Mouse (Mus musculus): ENCODE results near the gene Rab15.
"Not testable (repeated sequence)": the region's sequence is repeated elsewhere in the genome, so short reads cannot be mapped to it uniquely, and the experiment has no call there.

Gene Rab15

GRCm38 (mm10) chr12:76819816-76820215 is 2.9 kb downstream of the Rab15 start:
- DNase-seq (ENCODE audit: low read depth in 1 of 2, low spot score in 2 of 2) = no peak

GRCm38 (mm10) chr12:76818908-76819307 is 3.8 kb downstream of the Rab15 start:
- DNase-seq (ENCODE audit: low read depth in 1 of 2, low spot score in 2 of 2) = no peak

DNA sequence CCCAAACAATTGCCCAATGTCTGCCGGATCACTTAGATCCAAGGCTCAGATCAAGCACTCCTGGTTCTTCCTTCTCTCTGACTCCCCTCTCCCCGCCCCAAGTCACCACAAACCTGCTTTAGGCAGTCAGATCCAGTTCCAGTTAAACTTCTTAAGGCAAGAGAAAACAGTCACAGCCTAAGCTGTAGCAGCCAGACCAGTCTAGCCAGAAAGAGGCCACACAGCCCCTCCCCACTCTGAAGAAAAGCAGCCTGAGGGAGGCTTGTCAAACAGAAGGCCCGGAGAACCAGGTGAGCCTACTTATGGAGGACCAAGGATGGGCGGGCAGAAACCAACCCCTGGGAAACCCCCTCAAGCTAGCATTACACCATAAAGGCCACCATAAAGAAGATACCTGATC is 4.6 kb downstream of the Rab15 start:
- DNase-seq (ENCODE audit: low read depth in 1 of 2, low spot score in 2 of 2) = no peak

- DNase-seq (ENCODE audit: low read depth in 1 of 2, low spot score in 2 of 2) = no peak
These were observed 5.5 kb downstream of the Rab15 start for GRCm38 (mm10) chr12:76817176-76817575.

- DNase-seq (ENCODE audit: low read depth in 1 of 2, low spot score in 2 of 2) = no peak
These were observed 6.0 kb downstream of the Rab15 start for GRCm38 (mm10) chr12:76816720-76817119.

DNA sequence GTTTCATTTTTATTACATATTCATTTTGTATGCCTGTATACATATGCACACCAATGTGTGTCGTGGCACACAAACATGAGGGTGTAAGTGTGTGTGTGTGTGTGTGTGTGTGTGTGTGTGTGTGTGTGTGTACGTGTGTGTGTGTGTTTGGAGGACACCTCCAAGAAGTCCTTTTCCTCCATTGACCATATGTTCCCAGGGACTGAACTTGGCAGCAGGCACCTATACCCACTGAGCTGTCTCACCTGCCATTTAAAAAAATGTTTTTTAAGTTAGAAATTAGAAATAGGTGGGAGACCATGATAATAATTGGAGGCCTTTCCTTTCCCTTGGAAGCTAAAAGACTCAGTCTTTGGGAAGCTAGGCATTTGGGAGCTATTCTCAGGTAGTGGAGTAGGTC is 8.6 kb downstream of the Rab15 start:
- no peak for DNase-seq (ENCODE audit: low read depth in 1 of 2, low spot score in 2 of 2)

- DNase-seq (ENCODE audit: low read depth in 1 of 2, low spot score in 2 of 2) = no peak
These were observed 9.2 kb downstream of the Rab15 start for GRCm38 (mm10) chr12:76813543-76813942.

- no peak for DNase-seq (ENCODE audit: low read depth in 1 of 2, low spot score in 2 of 2)
These were observed 11.7 kb downstream of the Rab15 start for GRCm38 (mm10) chr12:76811006-76811405.

- DNase-seq (ENCODE audit: low read depth in 1 of 2, low spot score in 2 of 2) = no peak
These were observed 12.2 kb downstream of the Rab15 start for GRCm38 (mm10) chr12:76810491-76810890.

- no peak for DNase-seq (ENCODE audit: low read depth in 1 of 2, low spot score in 2 of 2)
These were observed 14.9 kb downstream of the Rab15 start for GRCm38 (mm10) chr12:76807796-76808195.

GRCm38 (mm10) chr12:76805056-76805811 is 17.5 kb downstream of the Rab15 start:
- DNase-seq (ENCODE audit: low read depth in 1 of 2, low spot score in 2 of 2) = no peak

DNA sequence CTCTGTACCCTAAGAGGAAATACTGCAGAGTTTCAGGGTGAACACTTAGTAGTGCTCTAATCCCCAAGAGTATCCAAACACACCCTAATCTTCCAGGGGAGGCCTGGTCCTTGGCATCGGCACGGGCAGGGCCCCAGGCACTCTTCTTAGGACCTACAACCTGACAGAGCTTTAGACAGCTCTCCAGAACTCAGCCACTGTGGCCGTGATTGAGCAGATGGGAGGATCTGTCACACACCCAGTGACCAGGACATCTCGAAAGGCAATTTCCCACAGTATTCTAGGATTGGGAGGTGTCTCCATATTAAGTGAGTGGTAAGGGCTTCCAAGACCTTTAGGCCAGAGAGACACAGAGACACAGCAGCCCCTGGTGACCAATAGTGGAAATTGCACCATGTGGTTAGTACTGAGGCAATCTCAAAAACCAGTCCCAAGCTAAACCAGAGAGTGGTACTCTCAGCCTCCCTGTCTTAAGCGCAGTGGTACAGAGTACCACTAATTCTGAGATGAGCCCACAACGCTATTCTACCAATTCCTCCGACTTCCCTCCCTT is 18.9 kb downstream of the Rab15 start:
- DNase-seq (ENCODE audit: low read depth in 1 of 2, low spot score in 2 of 2) = no peak

DNA sequence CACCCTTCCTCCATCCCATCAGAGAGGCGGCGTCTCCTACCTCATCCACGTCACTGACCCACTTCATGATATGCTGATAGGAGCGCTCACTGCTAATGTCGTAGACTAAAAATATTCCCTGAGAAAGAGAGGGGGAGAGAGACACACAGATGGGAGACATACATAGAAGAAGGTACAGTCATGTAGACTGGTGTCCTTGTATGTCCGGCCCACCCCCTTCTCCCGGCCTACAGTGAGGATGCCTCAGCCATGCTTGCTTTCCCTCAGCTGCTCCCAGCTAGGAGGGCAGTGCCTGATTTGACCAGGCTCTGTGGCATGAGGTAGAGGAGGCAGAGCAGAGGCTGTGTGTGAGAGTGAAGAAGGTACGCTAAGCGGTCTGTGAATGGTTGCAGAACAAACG is 19.7 kb downstream of the Rab15 start:
- DNase-seq (ENCODE audit: low read depth in 1 of 2, low spot score in 2 of 2) = no peak

GRCm38 (mm10) chr12:76798008-76798720 is 24.5 kb downstream of the Rab15 start:
- DNase-seq (ENCODE audit: low read depth in 1 of 2, low spot score in 2 of 2) = no peak

DNA sequence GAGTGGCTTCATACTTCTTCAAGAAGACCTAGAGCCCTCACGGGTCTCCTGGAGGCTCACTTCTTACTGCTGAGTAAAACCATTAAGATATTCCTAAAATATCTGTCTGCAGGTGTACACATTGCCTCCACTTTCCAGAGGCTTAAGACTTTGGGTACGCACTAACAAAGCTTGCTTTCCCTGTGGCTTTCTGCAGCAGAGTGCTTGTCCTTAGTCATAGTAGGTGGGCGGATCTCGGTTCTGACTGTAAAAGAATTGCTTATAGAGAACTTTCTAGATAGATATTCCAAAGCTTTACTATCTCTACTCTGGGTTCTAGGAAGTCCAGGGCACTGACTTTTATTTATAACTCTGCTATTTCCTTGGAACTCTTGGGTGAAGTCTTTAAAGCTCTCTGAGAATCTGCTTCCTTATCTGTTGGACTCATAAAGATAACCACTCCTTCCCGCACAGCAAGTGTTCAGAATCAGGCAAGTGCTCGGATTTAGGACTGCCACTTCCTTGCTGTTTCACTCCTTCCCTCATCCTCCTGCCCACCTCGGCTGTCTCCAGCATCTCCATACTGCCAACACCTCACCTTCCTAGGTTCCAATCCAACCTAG is 25.7 kb downstream of the Rab15 start:
- no peak for DNase-seq (ENCODE audit: low read depth in 1 of 2, low spot score in 2 of 2)

DNA sequence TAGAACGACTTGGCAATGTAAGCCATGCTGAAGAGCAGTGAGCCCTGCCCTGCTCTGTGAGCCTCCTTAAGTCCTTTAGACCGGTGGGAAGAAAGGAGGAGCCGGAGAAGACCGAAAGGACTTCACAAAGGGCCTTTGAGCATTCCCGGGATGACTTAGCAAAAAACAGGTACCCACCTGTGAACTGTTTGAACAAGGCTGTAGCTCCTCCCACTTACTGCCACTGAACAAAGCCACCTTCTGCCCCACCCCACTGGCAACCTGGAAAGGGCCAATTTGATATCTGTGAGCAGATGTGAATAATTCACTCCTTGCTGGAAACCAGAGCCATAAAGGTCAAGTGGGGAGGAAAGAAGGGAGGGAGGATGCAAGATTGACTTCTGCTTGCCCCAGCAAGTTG is 27.4 kb downstream of the Rab15 start, which contains the start of gene Gpx2:
Gene Gpx2 (minus strand): TSS at position 205 of the 400 bp plus-strand sequence.
- no peak for DNase-seq (ENCODE audit: low read depth in 1 of 2, low spot score in 2 of 2)

DNA sequence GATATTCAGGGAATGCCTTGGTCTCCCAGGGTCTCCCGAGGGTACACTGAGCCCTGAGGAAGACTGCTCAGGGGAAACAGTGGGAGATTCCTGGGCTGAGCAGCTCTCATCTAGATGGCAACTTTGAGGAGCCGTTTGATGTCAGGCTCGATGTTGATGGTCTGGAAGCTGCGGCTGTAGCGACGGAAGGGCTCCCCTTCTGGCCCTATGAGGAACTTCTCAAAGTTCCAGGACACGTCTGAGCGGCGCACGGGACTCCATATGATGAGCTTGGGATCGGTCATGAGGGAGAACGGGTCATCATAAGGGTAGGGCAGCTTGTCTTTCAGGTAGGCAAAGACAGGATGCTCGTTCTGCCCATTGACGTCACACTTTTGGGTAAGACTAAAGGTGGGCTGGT is 30.2 kb downstream of the Rab15 start:
- DNase-seq (ENCODE audit: low read depth in 1 of 2, low spot score in 2 of 2) = not testable (repeated sequence)

- DNase-seq (ENCODE audit: low read depth in 1 of 2, low spot score in 2 of 2) = no peak
These were observed 32.1 kb downstream of the Rab15 start for GRCm38 (mm10) chr12:76790446-76791084.

- no peak for DNase-seq (ENCODE audit: low read depth in 1 of 2, low spot score in 2 of 2)
These were observed 38.6 kb downstream of the Rab15 start for GRCm38 (mm10) chr12:76784056-76784619.

DNA sequence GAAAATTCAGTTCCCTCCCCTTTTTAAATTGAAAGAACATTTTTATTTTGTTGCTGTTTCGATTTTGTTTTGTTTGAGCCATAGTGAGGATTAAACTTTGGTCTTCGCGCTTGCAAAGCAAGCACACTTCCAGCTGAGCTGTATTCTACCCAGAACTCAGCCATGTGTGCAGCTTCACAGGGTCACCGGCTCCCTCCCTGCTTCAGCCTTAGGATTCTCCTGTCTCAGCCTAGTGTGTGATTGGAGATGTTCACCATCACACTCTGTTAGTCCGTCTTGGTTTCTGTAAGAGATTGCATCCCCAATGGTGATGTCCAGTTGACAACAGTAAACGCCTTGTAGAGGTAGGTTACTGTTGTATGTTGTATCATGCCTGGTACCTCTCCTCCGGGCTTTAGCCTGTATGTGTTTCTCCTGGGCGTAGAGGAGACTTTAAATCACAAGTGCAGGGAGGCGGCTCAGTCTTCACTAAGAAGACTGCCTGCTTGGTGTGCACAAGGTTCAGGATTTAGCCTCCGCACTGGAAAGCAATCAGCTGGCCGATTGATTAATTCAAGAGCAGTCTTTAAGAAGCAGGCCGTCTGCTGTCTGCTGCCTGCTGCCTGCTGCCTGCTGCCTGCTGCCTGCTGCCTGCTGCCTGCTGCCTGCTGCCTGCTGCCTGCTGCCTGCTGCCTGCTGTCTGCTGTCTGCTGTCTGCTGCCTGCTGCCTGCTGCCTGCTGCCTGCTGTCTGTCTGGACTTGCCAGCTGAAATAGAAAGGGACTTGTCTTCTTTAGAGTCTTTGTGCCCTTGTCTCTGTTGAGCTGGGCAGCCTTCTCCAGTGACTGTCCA is 41.9 kb downstream of the Rab15 start:
- DNase-seq (ENCODE audit: low read depth in 1 of 2, low spot score in 2 of 2) = no peak

Measured in monocyte, adult 2 months (primary cell).